Mouse (Mus musculus): Measurements from ENCODE around the gene Mroh2a. TPM values are rescaled to one million over a fixed set of nuclear protein-coding genes. Genes with fewer than 3 reads are reported as not detected.

Mroh2a gene
- total RNA-seq, 2 experiments from 2014 or later, result 0.19 TPM; not detected in 1

- no peak for DNase-seq (ENCODE audit: extremely low spot score in 1 of 2, low spot score in 2 of 2)
- Histone ChIP-seq H3K4me3 (no peak overlapping the region), H3K27ac (no peak overlapping the region)
- no peak for TF ChIP-seq CTCF (IDR thresholded peaks at IDR 0.05)
- intact Hi-C loops (cut with DNase I), result no loop called here
Measured at GRCm38 (mm10) chr1:88294650-88295049, 67.9 kb downstream of the Mroh2a start.

GRCm38 (mm10) chr1:88296171-88296920, 69.6 kb downstream of the Mroh2a start:
- no peak for DNase-seq (ENCODE audit: extremely low spot score in 1 of 2, low spot score in 2 of 2)
- no peak for TF ChIP-seq CTCF (IDR thresholded peaks at IDR 0.05)
- Histone ChIP-seq H3K27ac (no peak overlapping the region), H3K4me3 (no peak overlapping the region)
- intact Hi-C loops (cut with DNase I), result no loop called here

GRCm38 (mm10) chr1:88297480-88298258, 70.9 kb downstream of the Mroh2a start:
- no peak for TF ChIP-seq CTCF (IDR thresholded peaks at IDR 0.05)
- no peak overlapping the region for H3K27ac ChIP-seq
- H3K4me3 ChIP-seq, result no peak overlapping the region
- DNase-seq (ENCODE audit: extremely low spot score in 1 of 2, low spot score in 2 of 2), result no peak
- intact Hi-C loops (cut with DNase I), result no loop called here

- no peak for DNase-seq (ENCODE audit: extremely low spot score in 1 of 2, low spot score in 2 of 2)
- Histone ChIP-seq H3K4me3 (no peak overlapping the region), H3K27ac (no peak overlapping the region)
- no peak for TF ChIP-seq CTCF (IDR thresholded peaks at IDR 0.05)
- intact Hi-C loops (cut with DNase I), result no loop called here
Measured at GRCm38 (mm10) chr1:88298686-88299528, 72.1 kb downstream of the Mroh2a start.

GRCm38 (mm10) chr1:88299529-88299945, 72.8 kb downstream of the Mroh2a start:
- intact Hi-C loops (cut with DNase I), result no loop called here
- no peak for DNase-seq (ENCODE audit: extremely low spot score in 1 of 2, low spot score in 2 of 2)
- no peak for TF ChIP-seq CTCF (IDR thresholded peaks at IDR 0.05)
- H3K27ac ChIP-seq, result no peak overlapping the region
- no peak overlapping the region for H3K4me3 ChIP-seq

GRCm38 (mm10) chr1:88300301-88301050, 73.7 kb downstream of the Mroh2a start:
- TF ChIP-seq CTCF (IDR thresholded peaks at IDR 0.05), result no peak
- DNase-seq (ENCODE audit: extremely low spot score in 1 of 2, low spot score in 2 of 2), result no peak
- H3K4me3 ChIP-seq, result no peak overlapping the region
- no peak overlapping the region for H3K27ac ChIP-seq
- intact Hi-C loops (cut with DNase I), result no loop called here

- no peak for DNase-seq (ENCODE audit: extremely low spot score in 1 of 2, low spot score in 2 of 2)
- Histone ChIP-seq H3K4me3 (no peak overlapping the region), H3K27ac (no peak overlapping the region)
- intact Hi-C loops (cut with DNase I), result no loop called here
- peak; percentile 65 for TF ChIP-seq CTCF (IDR thresholded peaks at IDR 0.05)
Measured at GRCm38 (mm10) chr1:88301121-88302014, 74.6 kb downstream of the Mroh2a start.

- Histone ChIP-seq H3K4me3 (no peak overlapping the region), H3K27ac (no peak overlapping the region)
- intact Hi-C loops (cut with DNase I), result no loop called here
- no peak for TF ChIP-seq CTCF (IDR thresholded peaks at IDR 0.05)
- no peak for DNase-seq (ENCODE audit: extremely low spot score in 1 of 2, low spot score in 2 of 2)
Measured at GRCm38 (mm10) chr1:88302057-88302740, 75.4 kb downstream of the Mroh2a start.

GRCm38 (mm10) chr1:88303762-88304161, 77.0 kb downstream of the Mroh2a start:
- DNase-seq (ENCODE audit: extremely low spot score in 1 of 2, low spot score in 2 of 2), result no peak
- no peak for TF ChIP-seq CTCF (IDR thresholded peaks at IDR 0.05)
- Histone ChIP-seq H3K4me3 (no peak overlapping the region), H3K27ac (no peak overlapping the region)
- intact Hi-C loops (cut with DNase I), result no loop called here

Data from left cerebral cortex, adult 2 months (tissue).